Mouse (Mus musculus) CH12.LX (cell line): ENCODE measurements at regions not wholly inside any gene's neighbourhood (a gene's known extent, or its start where the extent isn't known, plus 50 kb on each side); places are given as distances from the start of the nearest gene placed in this dataset.

Experiments
- DNase-seq: peaks from one replicate; pipeline ENCODE4 v3.0.0-alpha.2; 2013; ENCODE audit errors: extremely low read depth
- H3K27ac ChIP-seq: 2 replicates; pipeline ENCODE4 v1.5.1; 2012; ENCODE audit warnings: low read depth, mild to moderate bottlenecking, control low read depth, moderate library complexity; ENCODE audit not compliant: insufficient read depth
- H3K27me3 ChIP-seq: replicated peaks from 2 replicates; pipeline ENCODE3; 2012; ENCODE audit warnings: inconsistent platforms
- H3K36me3 ChIP-seq, 2 experiments: replicated peaks in 1 of 2; 2 replicates each; pipeline versions ENCODE3 to v1.6.1; 2012; ENCODE audit warnings: inconsistent platforms in 1 of 2, low read length in 1 of 2, mild to moderate bottlenecking in 1 of 2, mixed read lengths in 1 of 2, moderate library complexity in 1 of 2; ENCODE audit not compliant: control insufficient read depth in 1 of 2, insufficient read depth in 1 of 2
- H3K4me1 ChIP-seq, 2 experiments: 2 replicates each; pipeline ENCODE4 v1.6.1; 2012; ENCODE audit warnings: inconsistent platforms in 1 of 2, moderate library complexity in 1 of 2; ENCODE audit not compliant: insufficient read depth in 2 of 2, control insufficient read depth in 1 of 2
- H3K4me2 ChIP-seq: 2 replicates; pipeline ENCODE4 v1.6.1; 2012; ENCODE audit warnings: low read depth, mild to moderate bottlenecking, control low read depth; ENCODE audit not compliant: poor library complexity, insufficient read depth, severe bottlenecking
- H3K4me3 ChIP-seq, 3 experiments: fragments of 150-350 bp in 1 of 3; sonication (generic) in 1 of 3; replicated peaks in 1 of 3; 2 replicates each; pipeline versions ENCODE3 to v1.5.1; 2011 to 2012; ENCODE audit warnings: low read depth in 2 of 3, low read length in 2 of 3, mild to moderate bottlenecking in 2 of 3, moderate library complexity in 2 of 3, control low read depth in 1 of 3, improper control_type of control experiment in 1 of 3, inconsistent platforms in 1 of 3, mixed read lengths in 1 of 3; ENCODE audit not compliant: poor library complexity in 1 of 3
- H3K79me2 ChIP-seq: replicated peaks from 2 replicates; pipeline ENCODE4 v1.6.1; 2012; ENCODE audit warnings: mild to moderate bottlenecking, moderate library complexity; ENCODE audit not compliant: control insufficient read depth, poor library complexity, insufficient read depth, severe bottlenecking; ENCODE audit errors: extremely low read depth
- H3K9ac ChIP-seq: 2 replicates; pipeline ENCODE4 v1.6.1; 2012; ENCODE audit warnings: low read depth, mild to moderate bottlenecking, control low read depth, moderate library complexity; ENCODE audit not compliant: insufficient read depth
- H3K9me3 ChIP-seq: replicated peaks from 2 replicates; pipeline ENCODE3; 2012; ENCODE audit warnings: low read length, inconsistent platforms, mixed read lengths
- BHLHE40 ChIP-seq: IDR thresholded peaks from 2 replicates; pipeline ENCODE4 v1.6.1; 2011; ENCODE audit warnings: mild to moderate bottlenecking, low read depth, low read length, improper control_type of control experiment
- CHD1 ChIP-seq: IDR thresholded peaks from 2 replicates; pipeline ENCODE4 v1.6.1; 2012; ENCODE audit warnings: low read depth, low read length, improper control_type of control experiment, inconsistent platforms
- CHD2 ChIP-seq: IDR thresholded peaks from 2 replicates; pipeline ENCODE4 v1.6.1; 2011; ENCODE audit warnings: low read length, improper control_type of control experiment
- E2F4 ChIP-seq: IDR thresholded peaks from 2 replicates; pipeline ENCODE4 v1.6.1; 2011; ENCODE audit warnings: low read depth, low read length, improper control_type of control experiment; ENCODE audit not compliant: insufficient replicate concordance
- EP300 ChIP-seq: IDR thresholded peaks from 2 replicates; pipeline ENCODE4 v1.6.1; 2011; ENCODE audit warnings: low read length, improper control_type of control experiment
- GABPA ChIP-seq: IDR thresholded peaks from 2 replicates; pipeline ENCODE4 v1.6.1; 2012; ENCODE audit warnings: low read depth, low read length, improper control_type of control experiment, inconsistent platforms; ENCODE audit not compliant: insufficient replicate concordance
- JUN ChIP-seq: IDR thresholded peaks from 2 replicates; pipeline ENCODE4 v1.6.1; 2011; ENCODE audit warnings: low read depth, mild to moderate bottlenecking, low read length, improper control_type of control experiment, moderate library complexity; ENCODE audit not compliant: insufficient read depth
- JUND ChIP-seq: conservative IDR thresholded peaks from 2 replicates; pipeline ENCODE4 v1.6.1; 2011; ENCODE audit warnings: low read depth, low read length, improper control_type of control experiment
- KAT2A ChIP-seq: IDR thresholded peaks from 2 replicates; pipeline ENCODE4 v1.6.1; 2012; ENCODE audit warnings: low read length, improper control_type of control experiment, inconsistent platforms; ENCODE audit not compliant: insufficient replicate concordance
- MAX ChIP-seq: IDR thresholded peaks from 2 replicates; pipeline ENCODE4 v1.6.1; 2011; ENCODE audit warnings: low read length, improper control_type of control experiment
- MEF2A ChIP-seq: IDR thresholded peaks from 2 replicates; pipeline ENCODE4 v1.6.1; 2014; ENCODE audit warnings: low read depth, mild to moderate bottlenecking, inconsistent platforms, low read length, improper control_type of control experiment, borderline replicate concordance
- MXI1 ChIP-seq: IDR thresholded peaks from 2 replicates; pipeline ENCODE4 v1.6.1; 2011; ENCODE audit warnings: mild to moderate bottlenecking, low read depth, low read length, improper control_type of control experiment
- NELFE ChIP-seq: IDR thresholded peaks from 2 replicates; pipeline ENCODE4 v1.6.1; 2011; ENCODE audit warnings: low read depth, low read length, improper control_type of control experiment
- NRF1 ChIP-seq: IDR thresholded peaks from 2 replicates; pipeline ENCODE4 v1.6.1; 2014; ENCODE audit warnings: low read depth, mild to moderate bottlenecking, inconsistent platforms, low read length, improper control_type of control experiment, moderate library complexity
- PAX5 ChIP-seq: IDR thresholded peaks from 2 replicates; pipeline ENCODE4 v1.6.1; 2012; ENCODE audit warnings: low read length, inconsistent platforms, mixed read lengths
- POLR2A ChIP-seq: IDR thresholded peaks from 2 replicates; pipeline ENCODE4 v1.6.1; 2011; ENCODE audit warnings: low read depth, mild to moderate bottlenecking, improper control_type of control experiment, low read length
- POLR2AphosphoS2 ChIP-seq: IDR thresholded peaks from 2 replicates; pipeline ENCODE4 v1.6.1; 2011; ENCODE audit warnings: low read depth, low read length, improper control_type of control experiment
- RAD21 ChIP-seq: IDR thresholded peaks from 2 replicates; pipeline ENCODE4 v1.6.1; 2011; ENCODE audit warnings: low read depth, mild to moderate bottlenecking, low read length, improper control_type of control experiment, moderate library complexity
- RCOR1 ChIP-seq: conservative IDR thresholded peaks from 2 replicates; pipeline ENCODE4 v1.6.1; 2012; ENCODE audit warnings: low read depth, mild to moderate bottlenecking, inconsistent platforms, low read length, improper control_type of control experiment
- SMC3 ChIP-seq: IDR thresholded peaks from 2 replicates; pipeline ENCODE4 v1.6.1; 2011; ENCODE audit warnings: low read depth, low read length, improper control_type of control experiment
- TCF12 ChIP-seq: IDR thresholded peaks from 2 replicates; pipeline ENCODE4 v1.6.1; 2014; ENCODE audit warnings: low read depth, mild to moderate bottlenecking, inconsistent platforms, low read length, improper control_type of control experiment
- ZC3H11A ChIP-seq: IDR thresholded peaks from 2 replicates; pipeline ENCODE4 v1.6.1; 2012; ENCODE audit warnings: low read depth, mild to moderate bottlenecking, inconsistent platforms, low read length, improper control_type of control experiment
- ZKSCAN1 ChIP-seq: IDR thresholded peaks from 2 replicates; pipeline ENCODE4 v1.6.1; 2012; ENCODE audit warnings: low read depth, inconsistent platforms, low read length, improper control_type of control experiment, borderline replicate concordance
- ZMIZ1 ChIP-seq: IDR thresholded peaks from 2 replicates; pipeline ENCODE4 v1.6.1; 2012; ENCODE audit warnings: low read depth, mild to moderate bottlenecking, inconsistent platforms, low read length, improper control_type of control experiment
- ZNF384 ChIP-seq: IDR thresholded peaks from 2 replicates; pipeline ENCODE4 v1.6.1; 2012; ENCODE audit warnings: low read depth, low read length, improper control_type of control experiment, inconsistent platforms
- dilution Hi-C: fragments of 300-500 bp; cut with MboI; formaldehyde crosslinking; loops from 2 replicates; pipeline ENCODE4 v1.14.3; 2020; ENCODE audit warnings: low sequenced_read_pairs; ENCODE audit not compliant: extremely low pct_unique_long_range_greater_than_20kb, extremely low pct_ligation_motif_present
- in situ Hi-C: fragments of 300-500 bp; cut with MboI; formaldehyde crosslinking; loops from 3 replicates; pipeline ENCODE4 v1.14.3; 2019; ENCODE audit warnings: low sequenced_read_pairs, low pct_ligation_motif_present, low pct_unique_long_range_greater_than_20kb, mixed read lengths

DNA sequence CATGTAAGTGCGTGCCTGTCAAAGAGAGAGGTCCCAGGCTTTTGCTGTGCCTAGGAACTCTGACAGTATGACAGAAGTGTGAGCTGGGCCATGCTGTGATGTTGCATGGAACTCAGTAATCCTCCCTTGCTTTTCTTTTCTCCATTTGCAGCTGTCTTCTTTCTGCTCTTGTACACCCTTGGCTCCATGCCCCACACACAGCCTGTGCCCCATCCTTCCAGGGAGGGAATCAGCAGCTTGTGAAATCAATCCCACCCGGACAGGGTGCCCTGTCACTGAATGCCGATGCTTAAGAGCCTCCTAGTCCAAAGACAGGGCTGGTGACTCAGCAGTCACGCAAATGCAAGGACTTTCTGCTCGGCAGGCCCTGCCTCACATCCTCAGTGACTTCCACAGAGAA, 72.4 kb downstream of the Nog start:
- H3K4me2 ChIP-seq, result no peak overlapping the region
- no peaks in the 10 kb centered on the region for H3K9me3 ChIP-seq
- no peak overlapping the region for H3K27ac ChIP-seq
- in situ Hi-C loops, result no loop called here
- TF ChIP-seq BHLHE40 (no peak), PAX5 (no peak), RAD21 (no peak), CHD2 (no peak), ZC3H11A (no peak), CHD1 (no peak), KAT2A (no peak), GABPA (no peak), MXI1 (no peak), MAX (no peak), EP300 (no peak), SMC3 (no peak), JUN (no peak), MEF2A (no peak), E2F4 (no peak), JUND (no peak), NELFE (no peak), ZMIZ1 (no peak), TCF12 (no peak), ZKSCAN1 (no peak)
- TF ChIP-seq, all 38 proteins: peak for 0
- H3K9ac ChIP-seq, result no peak overlapping the region
- DNase-seq, result no peak
- H3K4me1 ChIP-seq, result peaks cover 0 to 5% of the 10 kb centered on the region in 2 experiments; a peak in 2 of 4 replicates
- no peaks in the 10 kb centered on the region for H3K36me3 ChIP-seq
- dilution Hi-C loops, result no loop called here
- no peak overlapping the region for H3K4me3 ChIP-seq
- no peaks in the 10 kb centered on the region for H3K79me2 ChIP-seq
- no peaks in the 10 kb centered on the region for H3K27me3 ChIP-seq

DNA sequence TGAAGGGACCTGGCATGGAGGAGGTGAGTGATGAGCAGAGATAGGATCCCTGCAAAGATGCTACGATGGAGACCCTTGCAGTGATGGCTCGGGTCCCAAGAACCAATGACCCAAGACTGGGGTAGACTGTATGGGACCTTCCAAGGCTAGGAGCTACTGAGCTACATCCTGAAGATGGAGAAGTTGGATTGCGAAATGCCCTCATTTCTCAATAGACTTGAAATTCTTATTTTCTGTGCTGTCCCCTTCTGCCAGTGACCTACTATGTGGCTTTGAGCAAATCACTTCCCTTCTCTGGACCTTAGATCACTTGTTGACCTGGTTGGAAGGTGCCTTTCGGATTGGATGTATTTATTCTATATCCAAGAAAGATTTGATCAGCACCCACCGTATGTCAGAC, 88.9 kb downstream of the Nog start:
- dilution Hi-C loops, result no loop called here

More for the DNA sequence above, 88.9 kb downstream of the Nog start:
- Histone ChIP-seq H3K4me3 (no peak overlapping the region), H3K4me1 (no peaks in the 10 kb centered on the region), H3K36me3 (no peaks in the 10 kb centered on the region), H3K79me2 (no peaks in the 10 kb centered on the region), H3K27ac (no peak overlapping the region), H3K27me3 (no peaks in the 10 kb centered on the region), H3K9me3 (no peaks in the 10 kb centered on the region), H3K9ac (no peak overlapping the region), H3K4me2 (no peak overlapping the region)
- in situ Hi-C loops, result no loop called here
- no peak for TF ChIP-seq POLR2AphosphoS2
- TF ChIP-seq RCOR1, result no peak
- no peak for TF ChIP-seq ZNF384
- TF ChIP-seq POLR2A, result no peak
- no peak for TF ChIP-seq NRF1
- TF ChIP-seq ZC3H11A, result no peak
- DNase-seq, result no peak
